Mouse (Mus musculus) limb, embryonic 12.5 days (tissue): ENCODE measurements around the gene Tulp4. TPM values are rescaled to one million over a fixed set of nuclear protein-coding genes. Genes with fewer than 3 reads are reported as not detected.
"Not testable (repeated sequence)": the region's sequence is repeated elsewhere in the genome, so short reads cannot be mapped to it uniquely, and the experiment has no call there.

Source experiments
- ATAC-seq: fragments of 200-750 bp; cut with Nextera tagmentation; 2 replicates; pipeline ENCODE4 v1.8.0; 2017; ENCODE audit warnings: low read depth, moderate TSS enrichment; ENCODE audit not compliant: insufficient number of reproducible peaks, insufficient read depth, low FRiP score, low TSS enrichment
- H3K27ac ChIP-seq: fragments of 300-500 bp; sonication (generic); 2 replicates; pipeline ENCODE4 v1.5.1; 2016; ENCODE audit warnings: mild to moderate bottlenecking, moderate library complexity
- H3K27me3 ChIP-seq: fragments of 300-500 bp; sonication (generic); 2 replicates; pipeline ENCODE4 v1.6.1; 2016; ENCODE audit warnings: mild to moderate bottlenecking, moderate library complexity
- H3K36me3 ChIP-seq: fragments of 300-500 bp; sonication (generic); 2 replicates; pipeline ENCODE4 v1.6.1; 2016; ENCODE audit warnings: mild to moderate bottlenecking, moderate library complexity
- H3K4me1 ChIP-seq: fragments of 300-500 bp; sonication (generic); replicated peaks from 2 replicates; pipeline ENCODE4 v1.6.1; 2016
- H3K4me2 ChIP-seq: fragments of 300-500 bp; sonication (generic); 2 replicates; pipeline ENCODE4 v1.6.1; 2016; ENCODE audit warnings: mild to moderate bottlenecking, moderate library complexity
- H3K4me3 ChIP-seq: fragments of 300-500 bp; sonication (generic); replicated peaks from 2 replicates; pipeline ENCODE4 v1.5.1; 2016; ENCODE audit warnings: mild to moderate bottlenecking
- H3K9ac ChIP-seq: fragments of 300-500 bp; sonication (generic); replicated peaks from 2 replicates; pipeline ENCODE4 v1.6.1; 2016; ENCODE audit warnings: mild to moderate bottlenecking, moderate library complexity
- H3K9me3 ChIP-seq: fragments of 300-500 bp; sonication (generic); 2 replicates; pipeline ENCODE4 v1.6.1; 2016; ENCODE audit warnings: mild to moderate bottlenecking, moderate library complexity
- WGBS: fragments of 180-500 bp; shearing (Covaris S2); methylation state at CpG from one replicate; pipeline ENCODE4 v1.1.7; 2016; 5-methylcytosine and 5-hydroxymethylcytosine counted together
- microRNA-seq: library from miRNA; unstranded; fragments of <30 nt; microRNA quantifications from one replicate; pipeline ENCODE4, GENCODE M21; 2017
- polyA plus RNA-seq: library from polyadenylated mRNA; unstranded; fragments of >200 nt; fragmentation: Nextera tagmentation; extraction: Ambion mirVana; gene quantifications from 2 replicates; pipeline ENCODE4 v1.2.1, GENCODE M21; 2016

The Tulp4 gene
- polyA plus RNA-seq, 1 experiment from 2014 or later, result 103 TPM

- H3K27me3 ChIP-seq, H3K9ac ChIP-seq, H3K4me2 ChIP-seq, H3K4me1 ChIP-seq, H3K9me3 ChIP-seq, H3K36me3 ChIP-seq, ATAC-seq, H3K4me3 ChIP-seq, H3K27ac ChIP-seq: not testable (repeated sequence)
- 93% methylated on average over 10 of the region's 10 CpGs for WGBS
Observed at GRCm38 (mm10) chr17:6279772-6280171, 173.5 kb downstream of the Tulp4 start.

- not testable (repeated sequence) for H3K36me3 ChIP-seq, H3K4me1 ChIP-seq, ATAC-seq, H3K27me3 ChIP-seq, H3K27ac ChIP-seq, H3K9ac ChIP-seq, H3K9me3 ChIP-seq, H3K4me3 ChIP-seq, H3K4me2 ChIP-seq
- 91% methylated on average over 17 of the region's 19 CpGs for WGBS
Observed at GRCm38 (mm10) chr17:6280513-6280912, 174.3 kb downstream of the Tulp4 start.

- not testable (repeated sequence) for H3K27me3 ChIP-seq, H3K4me2 ChIP-seq, H3K4me3 ChIP-seq, H3K9ac ChIP-seq, H3K27ac ChIP-seq, ATAC-seq, H3K9me3 ChIP-seq, H3K36me3 ChIP-seq, H3K4me1 ChIP-seq
- 95% methylated on average over 8 of the region's 10 CpGs for WGBS
Observed at GRCm38 (mm10) chr17:6283137-6283536, 176.9 kb downstream of the Tulp4 start.

DNA sequence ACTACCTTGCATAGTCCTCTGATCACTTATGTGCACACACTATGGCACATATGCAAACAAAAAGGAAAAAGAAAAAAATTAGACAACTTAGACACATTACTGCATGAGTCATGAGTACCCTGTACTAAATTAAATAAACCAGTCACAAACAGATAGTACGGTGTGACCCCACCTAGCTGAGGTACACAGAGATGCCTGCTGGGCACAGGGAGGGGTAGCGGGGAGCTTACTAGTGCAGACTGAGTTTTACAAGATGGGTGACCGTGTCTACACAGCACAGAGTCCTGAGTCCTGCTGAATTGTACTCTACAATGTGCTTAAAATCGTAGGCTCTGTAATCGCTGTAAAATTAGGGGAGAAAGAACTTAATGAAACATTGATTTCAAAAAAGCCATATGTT, 179.9 kb downstream of the Tulp4 start:
- WGBS, result 93% methylated on average over 5 of the region's 5 CpGs
- not testable (repeated sequence) for H3K4me1 ChIP-seq, H3K27ac ChIP-seq, H3K9me3 ChIP-seq, ATAC-seq, H3K27me3 ChIP-seq, H3K9ac ChIP-seq, H3K36me3 ChIP-seq, H3K4me2 ChIP-seq, H3K4me3 ChIP-seq

GRCm38 (mm10) chr17:6289045-6289444, 182.8 kb downstream of the Tulp4 start:
- H3K4me1 ChIP-seq, H3K4me2 ChIP-seq, H3K27ac ChIP-seq, H3K36me3 ChIP-seq, H3K9me3 ChIP-seq, H3K9ac ChIP-seq, ATAC-seq, H3K4me3 ChIP-seq, H3K27me3 ChIP-seq: not testable (repeated sequence)
- 95% methylated on average over 12 of the region's 12 CpGs for WGBS

GRCm38 (mm10) chr17:6293882-6294281, 187.6 kb downstream of the Tulp4 start:
- H3K4me3 ChIP-seq, H3K27me3 ChIP-seq, H3K9ac ChIP-seq, H3K27ac ChIP-seq, H3K4me1 ChIP-seq, H3K4me2 ChIP-seq, ATAC-seq, H3K9me3 ChIP-seq, H3K36me3 ChIP-seq: not testable (repeated sequence)
- WGBS, result no CpG with 5 or more reads among the region's 5 CpGs

DNA sequence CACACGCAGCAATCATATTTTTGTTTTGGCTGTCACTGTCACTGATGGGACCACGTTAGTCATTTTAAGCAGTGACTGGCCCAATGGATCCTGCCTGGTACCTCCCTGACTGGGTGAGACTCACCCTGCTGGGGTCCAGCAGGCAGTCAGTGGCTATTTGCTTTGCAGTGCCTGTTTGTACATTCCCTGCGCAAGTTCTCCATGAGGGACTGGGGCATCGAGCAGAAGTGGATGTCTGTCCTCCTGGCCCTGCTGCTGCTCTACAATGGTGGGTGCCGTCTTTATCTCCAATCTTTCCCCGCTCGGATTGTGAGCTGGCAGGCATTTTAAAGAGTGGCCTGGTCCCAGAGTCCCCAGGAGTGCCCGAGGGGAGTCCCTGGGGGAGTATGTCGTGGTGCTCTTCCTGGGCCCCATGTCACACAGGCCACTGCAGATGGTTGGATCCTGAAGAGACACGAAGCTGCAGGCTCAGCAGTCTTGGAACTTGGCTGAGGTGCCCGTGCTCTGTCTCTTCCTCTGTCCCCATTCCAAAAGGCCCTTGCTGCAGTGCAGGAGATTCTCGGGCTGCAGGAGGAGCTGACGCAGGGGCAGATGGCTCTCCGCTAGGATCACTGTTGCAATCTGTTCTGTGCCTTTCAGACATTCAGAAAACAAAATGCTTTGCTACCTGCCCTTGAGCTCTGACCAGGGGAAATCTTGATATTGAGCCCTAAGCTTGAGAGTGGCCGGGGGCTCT, 191.0 kb downstream of the Tulp4 start:
- not testable (repeated sequence) for H3K9ac ChIP-seq, H3K9me3 ChIP-seq, H3K36me3 ChIP-seq, H3K27me3 ChIP-seq, ATAC-seq, H3K4me3 ChIP-seq, H3K4me1 ChIP-seq, H3K4me2 ChIP-seq, H3K27ac ChIP-seq
- 91% methylated on average over 9 of the region's 15 CpGs for WGBS

- ATAC-seq, H3K4me2 ChIP-seq: not testable (repeated sequence)
- 75% methylated on average over 8 of the region's 12 CpGs for WGBS
Observed at GRCm38 (mm10) chr17:6300190-6300863, 194.1 kb downstream of the Tulp4 start.

More at GRCm38 (mm10) chr17:6300190-6300863, 194.1 kb downstream of the Tulp4 start:
- H3K27ac ChIP-seq, H3K4me1 ChIP-seq, H3K36me3 ChIP-seq, H3K4me3 ChIP-seq, H3K9ac ChIP-seq, H3K9me3 ChIP-seq, H3K27me3 ChIP-seq: not testable (repeated sequence)

Small RNAs within 50 kb of the gene (microRNA-seq; reads per million reads assigned to microRNA genes)
- gene Gm22774, result not detected

Other genes with a start within 250 kb of the Tulp4 start
- gene Synj2, start 165.2 kb upstream of the Tulp4 start, polyA plus RNA-seq, result 0.92 and 1.2 TPM in 2 replicates
- 5.7 and 7.7 TPM in 2 replicates for gene Serac1, start 26.7 kb upstream of the Tulp4 start, polyA plus RNA-seq
- 170 and 176 TPM in 2 replicates for gene Gtf2h5, start 26.7 kb upstream of the Tulp4 start, polyA plus RNA-seq
- gene Tmem181a, start 150.4 kb downstream of the Tulp4 start, polyA plus RNA-seq, result 27.8 and 28.8 TPM in 2 replicates
- gene Dynlt1a, start 211.1 kb downstream of the Tulp4 start, polyA plus RNA-seq, result 22.1 and 24.3 TPM in 2 replicates